Mouse (Mus musculus): ENCODE results near the gene Sec11a. TPM values are rescaled to one million over a fixed set of nuclear protein-coding genes. Genes with fewer than 3 reads are reported as not detected.
A peak's percentile ranks its signal among the peaks of the same experiment; 100 is the strongest.

The Sec11a gene
- polyA plus RNA-seq, 1 experiment: 93.1 TPM

DNA sequence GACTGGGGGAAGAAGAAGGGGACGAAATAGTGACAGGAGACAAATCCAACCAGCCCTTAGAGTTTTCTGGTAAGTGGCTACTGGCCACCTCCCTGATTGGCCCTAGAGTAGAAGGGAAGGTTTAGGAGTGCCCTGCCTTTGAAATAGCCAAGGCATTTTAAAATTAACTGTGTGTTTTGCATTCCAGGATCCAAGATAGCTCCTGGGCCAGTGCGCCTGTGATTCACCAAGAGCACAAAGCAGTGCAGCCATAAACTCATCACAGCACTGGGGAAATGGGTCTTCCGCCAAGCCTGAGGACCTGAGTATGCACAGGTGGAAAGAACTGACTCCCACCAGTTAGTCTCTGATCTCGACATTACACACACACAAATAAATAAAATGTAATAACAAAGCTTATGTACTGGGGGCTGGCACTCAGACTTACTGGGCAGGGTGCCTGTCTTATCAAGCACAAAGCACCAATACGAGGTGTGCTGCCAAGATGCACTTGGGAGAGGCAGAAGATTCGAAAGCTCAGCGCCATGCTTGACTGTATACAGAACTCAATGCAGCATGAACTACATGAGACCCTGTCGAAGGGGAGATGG, 15.9 kb downstream of the Sec11a start:
- Histone ChIP-seq H3K4me1 (ENCODE audit: control insufficient read depth, insufficient read depth, low read length) (peaks cover 16% of the 10 kb centered on the region; the same call in 1 of the 2 replicates), H3K27ac (ENCODE audit: insufficient read depth, low read depth, low read length) (no peak overlapping the region), H3K36me3 (ENCODE audit: control insufficient read depth, insufficient read depth, low read length) (peaks cover 8% of the 10 kb centered on the region), H3K27me3 (replicated peaks; ENCODE audit: control insufficient read depth, insufficient read depth, low read length) (no peaks in the 10 kb centered on the region), H3K4me3 (ENCODE audit: insufficient read depth, low read depth, low read length) (no peak overlapping the region)
- 59% methylated on average over 8 of the region's 8 CpGs for WGBS
- no peak for DNase-seq
- TF ChIP-seq POLR2A (IDR thresholded peaks at IDR 0.05; ENCODE audit: low read depth, low read length): no peak
- TF ChIP-seq CTCF (conservative IDR thresholded peaks at IDR 0.05; ENCODE audit: insufficient read depth, insufficient read length, low read depth, low read length): no peak

DNA sequence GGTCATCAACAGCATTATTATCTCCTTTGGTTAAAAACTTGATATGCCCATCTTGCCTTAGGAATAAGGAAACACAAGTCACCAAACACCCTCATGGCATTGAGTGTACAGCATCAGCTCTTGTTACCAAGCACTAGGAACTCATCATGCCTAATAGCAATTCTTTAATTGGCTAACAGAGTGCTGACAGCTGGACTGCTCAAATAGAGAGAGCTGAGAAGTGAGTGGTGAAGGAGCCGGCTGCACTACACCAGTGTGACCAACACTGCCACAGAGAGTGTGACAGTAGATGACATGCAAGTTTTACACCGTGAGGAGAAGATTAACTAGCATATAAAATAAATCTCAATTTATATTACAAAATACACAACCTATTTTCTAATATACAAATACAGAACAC, 24.4 kb downstream of the Sec11a start:
- Histone ChIP-seq H3K4me1 (ENCODE audit: control insufficient read depth, insufficient read depth, low read length) (no peaks in the 10 kb centered on the region), H3K4me3 (ENCODE audit: insufficient read depth, low read depth, low read length) (no peak overlapping the region), H3K27ac (ENCODE audit: insufficient read depth, low read depth, low read length) (no peak overlapping the region), H3K27me3 (replicated peaks; ENCODE audit: control insufficient read depth, insufficient read depth, low read length) (no peaks in the 10 kb centered on the region), H3K36me3 (ENCODE audit: control insufficient read depth, insufficient read depth, low read length) (peaks cover 5% of the 10 kb centered on the region)
- 79% methylated on average over 2 of the region's 2 CpGs for WGBS
- DNase-seq: no peak
- no peak for TF ChIP-seq CTCF (conservative IDR thresholded peaks at IDR 0.05; ENCODE audit: insufficient read depth, insufficient read length, low read depth, low read length)
- no peak for TF ChIP-seq POLR2A (IDR thresholded peaks at IDR 0.05; ENCODE audit: low read depth, low read length)

- Histone ChIP-seq H3K4me1 (ENCODE audit: control insufficient read depth, insufficient read depth, low read length) (no peaks in the 10 kb centered on the region; the same call in 1 of the 2 replicates), H3K36me3 (ENCODE audit: control insufficient read depth, insufficient read depth, low read length) (peaks cover 10% of the 10 kb centered on the region), H3K4me3 (ENCODE audit: insufficient read depth, low read depth, low read length) (no peak overlapping the region), H3K27me3 (replicated peaks; ENCODE audit: control insufficient read depth, insufficient read depth, low read length) (no peaks in the 10 kb centered on the region), H3K27ac (ENCODE audit: insufficient read depth, low read depth, low read length) (no peak overlapping the region)
- DNase-seq: no peak
- no peak for TF ChIP-seq CTCF (conservative IDR thresholded peaks at IDR 0.05; ENCODE audit: insufficient read depth, insufficient read length, low read depth, low read length)
- no peak for TF ChIP-seq POLR2A (IDR thresholded peaks at IDR 0.05; ENCODE audit: low read depth, low read length)
- WGBS: 82% methylated on average over 5 of the region's 5 CpGs
Measured at GRCm38 (mm10) chr7:80919647-80920008, 28.0 kb downstream of the Sec11a start.

DNA sequence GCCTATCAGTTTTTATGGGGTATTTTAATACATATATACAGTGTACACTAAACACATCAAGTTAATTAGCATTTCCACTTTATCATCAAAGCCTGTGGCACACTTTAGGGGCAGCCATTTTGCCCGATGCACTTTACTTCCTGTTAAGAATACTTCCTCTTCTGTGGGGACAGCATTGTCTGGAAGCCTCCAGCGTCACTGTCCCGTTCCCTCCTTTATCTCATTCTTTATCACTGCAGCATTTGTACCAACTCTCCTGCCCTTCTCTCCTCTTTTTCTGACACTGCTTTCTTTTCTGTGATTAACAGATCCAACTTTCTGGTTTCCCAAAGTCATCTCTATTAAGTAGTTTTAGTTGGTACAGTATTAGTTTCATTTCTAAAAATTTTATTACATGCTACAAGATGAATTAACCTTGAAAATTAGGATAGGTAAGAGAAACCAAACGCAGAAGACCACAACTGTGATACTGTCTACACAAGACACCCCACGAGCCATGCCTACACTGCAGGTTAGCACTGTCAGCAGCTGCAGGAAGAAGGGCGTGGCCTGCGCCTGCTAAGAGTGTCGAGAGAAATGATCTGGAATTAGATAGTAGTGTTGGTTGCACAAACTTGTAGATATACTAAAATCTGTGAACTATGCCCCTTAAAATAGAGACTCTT, 28.5 kb downstream of the Sec11a start:
- Histone ChIP-seq H3K4me1 (ENCODE audit: control insufficient read depth, insufficient read depth, low read length) (no peaks in the 10 kb centered on the region; the same call in 1 of the 2 replicates), H3K4me3 (ENCODE audit: insufficient read depth, low read depth, low read length) (no peak overlapping the region), H3K27me3 (replicated peaks; ENCODE audit: control insufficient read depth, insufficient read depth, low read length) (no peaks in the 10 kb centered on the region), H3K36me3 (ENCODE audit: control insufficient read depth, insufficient read depth, low read length) (peaks cover 10% of the 10 kb centered on the region), H3K27ac (ENCODE audit: insufficient read depth, low read depth, low read length) (no peak overlapping the region)
- WGBS: 73% methylated on average over 8 of the region's 8 CpGs
- TF ChIP-seq CTCF (conservative IDR thresholded peaks at IDR 0.05; ENCODE audit: insufficient read depth, insufficient read length, low read depth, low read length) (no peak), POLR2A (IDR thresholded peaks at IDR 0.05; ENCODE audit: low read depth, low read length) (no peak)
- DNase-seq: no peak

DNA sequence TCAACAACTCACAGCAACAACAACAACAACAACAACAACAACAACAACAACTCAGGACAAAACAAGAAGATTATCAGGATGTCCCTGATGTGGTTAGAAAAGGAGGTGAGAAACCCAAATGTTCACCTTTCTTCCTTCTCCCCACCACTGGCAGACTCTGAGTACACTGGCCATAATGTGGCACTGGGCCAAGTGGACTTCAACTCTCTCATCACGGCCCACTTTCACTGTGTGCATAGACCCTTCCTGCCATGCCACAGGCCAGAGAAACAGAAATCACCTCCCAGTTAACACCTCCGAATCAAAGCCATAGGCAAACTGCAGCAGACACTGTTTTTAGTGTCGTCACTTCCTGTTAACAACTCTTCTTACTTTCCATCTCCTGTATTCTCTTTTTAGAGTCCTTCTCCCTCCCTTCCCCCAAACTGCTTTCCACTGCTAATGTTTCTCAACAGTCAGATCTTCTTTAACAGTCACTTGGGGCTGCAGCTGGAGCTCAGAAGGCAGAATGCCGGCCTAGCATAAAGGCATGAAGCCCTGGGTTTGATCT, 29.6 kb downstream of the Sec11a start:
- 51% methylated on average over 4 of the region's 4 CpGs for WGBS
- peak; percentile 67 for DNase-seq
- TF ChIP-seq POLR2A (IDR thresholded peaks at IDR 0.05; ENCODE audit: low read depth, low read length): no peak
- no peak for TF ChIP-seq CTCF (conservative IDR thresholded peaks at IDR 0.05; ENCODE audit: insufficient read depth, insufficient read length, low read depth, low read length)
- H3K36me3 ChIP-seq (ENCODE audit: control insufficient read depth, insufficient read depth, low read length): peaks cover 8% of the 10 kb centered on the region
- no peaks in the 10 kb centered on the region; the same call in 1 of the 2 replicates for H3K4me1 ChIP-seq (ENCODE audit: control insufficient read depth, insufficient read depth, low read length)
- no peak overlapping the region for H3K27ac ChIP-seq (ENCODE audit: insufficient read depth, low read depth, low read length)
- no peak overlapping the region for H3K4me3 ChIP-seq (ENCODE audit: insufficient read depth, low read depth, low read length)
- H3K27me3 ChIP-seq (replicated peaks; ENCODE audit: control insufficient read depth, insufficient read depth, low read length): no peaks in the 10 kb centered on the region

DNA sequence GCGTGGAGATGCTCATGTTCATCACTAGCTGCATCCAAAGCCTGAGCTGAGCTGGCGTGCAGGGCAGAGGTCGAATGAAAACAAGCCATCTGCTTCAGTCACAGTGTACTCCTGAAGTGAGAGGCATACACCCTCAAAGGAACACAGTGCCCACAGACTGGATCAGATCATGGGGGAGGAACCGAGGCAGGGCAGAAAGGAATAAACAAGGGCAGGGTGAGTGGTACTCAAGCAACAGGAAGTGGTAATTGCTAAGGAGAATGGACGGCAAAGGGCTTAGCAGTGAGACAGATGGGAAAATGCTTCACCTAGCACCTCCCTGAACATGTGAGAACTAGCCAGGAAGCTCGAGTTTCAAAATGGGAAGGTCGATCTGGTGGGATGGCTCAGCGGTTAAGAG, 35.1 kb downstream of the Sec11a start:
- H3K4me3 ChIP-seq (ENCODE audit: insufficient read depth, low read depth, low read length): no peak overlapping the region
- H3K27me3 ChIP-seq (replicated peaks; ENCODE audit: control insufficient read depth, insufficient read depth, low read length): no peaks in the 10 kb centered on the region
- H3K4me1 ChIP-seq (ENCODE audit: control insufficient read depth, insufficient read depth, low read length): no peaks in the 10 kb centered on the region
- 69% methylated on average over 8 of the region's 8 CpGs for WGBS
- DNase-seq: no peak
- TF ChIP-seq CTCF (conservative IDR thresholded peaks at IDR 0.05; ENCODE audit: insufficient read depth, insufficient read length, low read depth, low read length): no peak
- TF ChIP-seq POLR2A (IDR thresholded peaks at IDR 0.05; ENCODE audit: low read depth, low read length): no peak
- peak overlapping the region; percentile 67 for H3K27ac ChIP-seq (ENCODE audit: insufficient read depth, low read depth, low read length)
- H3K36me3 ChIP-seq (ENCODE audit: control insufficient read depth, insufficient read depth, low read length): peaks cover 4% of the 10 kb centered on the region; the same call in 1 of the 2 replicates

- H3K27me3 ChIP-seq (replicated peaks; ENCODE audit: control insufficient read depth, insufficient read depth, low read length): no peaks in the 10 kb centered on the region
- H3K4me1 ChIP-seq (ENCODE audit: control insufficient read depth, insufficient read depth, low read length): no peaks in the 10 kb centered on the region
- H3K27ac ChIP-seq (ENCODE audit: insufficient read depth, low read depth, low read length): no peak overlapping the region
- peaks cover 2% of the 10 kb centered on the region; the same call in 1 of the 2 replicates for H3K36me3 ChIP-seq (ENCODE audit: control insufficient read depth, insufficient read depth, low read length)
- H3K4me3 ChIP-seq (ENCODE audit: insufficient read depth, low read depth, low read length): no peak overlapping the region
- TF ChIP-seq POLR2A (IDR thresholded peaks at IDR 0.05; ENCODE audit: low read depth, low read length): no peak
- TF ChIP-seq CTCF (conservative IDR thresholded peaks at IDR 0.05; ENCODE audit: insufficient read depth, insufficient read length, low read depth, low read length): no peak
- peak; percentile 37 for DNase-seq
- WGBS: 69% methylated on average over 7 of the region's 7 CpGs
Measured at GRCm38 (mm10) chr7:80911053-80911452, 36.5 kb downstream of the Sec11a start.
